Mouse (Mus musculus) embryonic stem cell, embryonic (primary cell): Measurements from ENCODE around the gene Ndrg4.
"Not testable (repeated sequence)": the region's sequence is repeated elsewhere in the genome, so short reads cannot be mapped to it uniquely, and the experiment has no call there.

Experiments
- CTCF ChIA-PET, 4 experiments: fragments of 300-600 bp in 2 of 4; fragments of 350-600 bp in 2 of 4; sonication (Branson Sonifier 250); formaldehyde crosslinking; loops; one replicate each; lab custom pipeline; 2022; ENCODE audit warnings: inconsistent platforms in 2 of 4; lab: Charles Lee
- POLR2A ChIA-PET, 4 experiments: fragments of 300-600 bp in 2 of 4; fragments of 350-600 bp in 2 of 4; sonication (Branson Sonifier 250); formaldehyde crosslinking; loops; one replicate each; lab custom pipeline; 2022; ENCODE audit warnings: antibody characterized with exemption in 4 of 4, inconsistent platforms in 1 of 4; lab: Charles Lee

The Ndrg4 gene

GRCm38 (mm10) chr8:95676631-95677030 is at the start of gene Ndrg4:
Gene Ndrg4 (plus strand): TSS chr8:95676980.
- POLR2A ChIA-PET, result interaction anchor here in 2 of 4 experiments (1.1 to 1.5 kb wide), 2 partner anchors 40 to 176 kb away, joined by 3 to 4 read pairs; partner anchors contain the start of genes Setd6 (in 1 of the 2) and Slc38a7 (in 1 of the 2)
- CTCF ChIA-PET, result interaction anchor here in 2 of 4 experiments (0.6 to 1.5 kb wide), 2 partner anchors 20 to 421 kb away, joined by 3 to 5 read pairs; no protein-coding TSS in a partner anchor

GRCm38 (mm10) chr8:95632840-95633239 is 43.9 kb upstream of the Ndrg4 start:
- ChIA-PET POLR2A (interaction anchor here in 3 of 4 experiments (0.6 to 2.6 kb wide), 13 partner anchors 11 to 988 kb away, joined by 3 to 8 read pairs (median 5); no protein-coding TSS in a partner anchor), CTCF (interaction anchor here in 2 of 4 experiments (0.8 to 1.8 kb wide), 3 partner anchors 33 to 64 kb away, joined by 3 to 5 read pairs (median 3); no protein-coding TSS in a partner anchor)

- POLR2A ChIA-PET, result interaction anchor here (0.6 to 2.6 kb wide), 16 partner anchors 10 to 211 kb away, joined by 3 to 8 read pairs (median 4); no protein-coding TSS in a partner anchor
- CTCF ChIA-PET, result interaction anchor here in 3 of 4 experiments (0.5 to 1.8 kb wide), 4 partner anchors 8 to 64 kb away, joined by 3 to 5 read pairs (median 3); no protein-coding TSS in a partner anchor
These were observed 43.3 kb upstream of the Ndrg4 start, which contains the start of gene Gins3 for GRCm38 (mm10) chr8:95633262-95634062. Gene Gins3 (plus strand): TSS chr8:95633453.

GRCm38 (mm10) chr8:95634063-95634340 is 42.8 kb upstream of the Ndrg4 start:
- CTCF ChIA-PET, result interaction anchor here in 2 of 4 experiments (0.5 to 1.8 kb wide), 3 partner anchors 8 to 63 kb away, joined by 3 to 5 read pairs (median 3); no protein-coding TSS in a partner anchor

GRCm38 (mm10) chr8:95644942-95645341 is 31.8 kb upstream of the Ndrg4 start:
- ChIA-PET CTCF (interaction anchor here in 2 of 4 experiments (0.5 to 0.9 kb wide), 2 partner anchors 49 to 217 kb away, joined by 4 read pairs; no protein-coding TSS in a partner anchor), POLR2A (interaction anchor here in 2 of 4 experiments (0.9 to 2.1 kb wide), 7 partner anchors 11 to 111 kb away, joined by 3 to 5 read pairs (median 3); partner anchors contain the start of genes Ccdc113 (in 1 of the 2) and Gins3 (in 1 of the 2))

More at GRCm38 (mm10) chr8:95634063-95634340, 42.8 kb upstream of the Ndrg4 start:
- POLR2A ChIA-PET, result interaction anchor here in 3 of 4 experiments (0.6 to 2.6 kb wide), 9 partner anchors 9 to 211 kb away, joined by 3 to 8 read pairs (median 3); no protein-coding TSS in a partner anchor

- CTCF ChIA-PET, result interaction anchor here in 1 of 4 experiments (1.2 kb wide), 1 partner anchor 48 kb away, joined by 8 read pairs; no protein-coding TSS in a partner anchor
- POLR2A ChIA-PET, result no interaction called here
These were observed 28.5 kb upstream of the Ndrg4 start for GRCm38 (mm10) chr8:95648251-95648650.

GRCm38 (mm10) chr8:95653351-95653750 is 23.4 kb upstream of the Ndrg4 start:
- ChIA-PET CTCF (interaction anchor here in 1 of 4 experiments (0.6 kb wide), 1 partner anchor 792 kb away, joined by 3 read pairs; no protein-coding TSS in a partner anchor), POLR2A (no interaction called here)

GRCm38 (mm10) chr8:95655831-95656230 is 20.9 kb upstream of the Ndrg4 start:
- POLR2A ChIA-PET, result interaction anchor here in 2 of 4 experiments (0.7 to 2.0 kb wide), 3 partner anchors 11 to 165 kb away, joined by 3 to 5 read pairs (median 3); no protein-coding TSS in a partner anchor
- CTCF ChIA-PET, result interaction anchor here in 1 of 4 experiments (1.2 to 2.0 kb wide), 3 partner anchors 36 to 48 kb away, joined by 4 to 8 read pairs (median 4); no protein-coding TSS in a partner anchor

GRCm38 (mm10) chr8:95656316-95657002 is 20.3 kb upstream of the Ndrg4 start:
- CTCF ChIA-PET, result interaction anchor here in 1 of 4 experiments (1.2 to 2.0 kb wide), 2 partner anchors 41 to 49 kb away, joined by 4 to 8 read pairs; no protein-coding TSS in a partner anchor
- POLR2A ChIA-PET, result interaction anchor here in 2 of 4 experiments (0.7 to 2.0 kb wide), 5 partner anchors 12 to 164 kb away, joined by 3 to 5 read pairs (median 3); no protein-coding TSS in a partner anchor

GRCm38 (mm10) chr8:95657523-95657922 is 19.3 kb upstream of the Ndrg4 start:
- CTCF ChIA-PET, result no interaction called here
- POLR2A ChIA-PET, result interaction anchor here in 2 of 4 experiments (0.6 to 1.6 kb wide), 3 partner anchors 15 to 385 kb away, joined by 3 to 9 read pairs (median 5); no protein-coding TSS in a partner anchor

GRCm38 (mm10) chr8:95660334-95660882 is 16.4 kb upstream of the Ndrg4 start:
- CTCF ChIA-PET, result interaction anchor here in 2 of 4 experiments (0.5 to 1.3 kb wide), 3 partner anchors 47 to 890 kb away, joined by 3 to 16 read pairs (median 5); no protein-coding TSS in a partner anchor
- POLR2A ChIA-PET, result interaction anchor here in 1 of 4 experiments (0.7 kb wide), 1 partner anchor 126 kb away, joined by 3 read pairs; no protein-coding TSS in a partner anchor

- POLR2A ChIA-PET, result no interaction called here
These were observed 15.7 kb upstream of the Ndrg4 start for GRCm38 (mm10) chr8:95661085-95661484.

GRCm38 (mm10) chr8:95661575-95661974 is 15.2 kb upstream of the Ndrg4 start:
- ChIA-PET CTCF (interaction anchor here in 1 of 4 experiments (1.3 kb wide), 1 partner anchor 60 kb away, joined by 3 read pairs; no protein-coding TSS in a partner anchor), POLR2A (interaction anchor here in 1 of 4 experiments (0.6 to 0.8 kb wide), 3 partner anchors 10 to 200 kb away, joined by 3 read pairs; no protein-coding TSS in a partner anchor)

More at GRCm38 (mm10) chr8:95661085-95661484, 15.7 kb upstream of the Ndrg4 start:
- CTCF ChIA-PET, result interaction anchor here in 2 of 4 experiments (0.7 to 1.3 kb wide), 2 partner anchors 48 to 59 kb away, joined by 3 to 16 read pairs; no protein-coding TSS in a partner anchor

GRCm38 (mm10) chr8:95662885-95663598 is 13.7 kb upstream of the Ndrg4 start:
- ChIA-PET CTCF (interaction anchor here in 2 of 4 experiments (0.6 to 0.9 kb wide), 3 partner anchors 35 to 803 kb away, joined by 3 to 5 read pairs (median 3); no protein-coding TSS in a partner anchor), POLR2A (interaction anchor here (0.5 to 2.0 kb wide), 6 partner anchors 15 to 134 kb away, joined by 3 to 6 read pairs (median 3); no protein-coding TSS in a partner anchor)

GRCm38 (mm10) chr8:95663599-95663949 is 13.2 kb upstream of the Ndrg4 start:
- ChIA-PET POLR2A (interaction anchor here (0.5 to 2.0 kb wide), 6 partner anchors 15 to 134 kb away, joined by 3 to 6 read pairs (median 3); no protein-coding TSS in a partner anchor), CTCF (interaction anchor here in 2 of 4 experiments (0.6 to 0.9 kb wide), 3 partner anchors 34 to 803 kb away, joined by 3 to 5 read pairs (median 3); no protein-coding TSS in a partner anchor)

- POLR2A ChIA-PET, result not testable (repeated sequence)
- CTCF ChIA-PET, result interaction anchor here in 2 of 4 experiments (1.1 to 1.4 kb wide), 2 partner anchors 31 to 65 kb away, joined by 3 read pairs; no protein-coding TSS in a partner anchor
These were observed 10.8 kb upstream of the Ndrg4 start for GRCm38 (mm10) chr8:95665813-95666452.
